Mouse (Mus musculus): ENCODE measurements around the gene Frrs1l. TPM values are rescaled to one million over a fixed set of nuclear protein-coding genes. Genes with fewer than 3 reads are reported as not detected.

Frrs1l gene
- under 1 TPM; 0.07 to 0.16 TPM for total RNA-seq (2021)

DNA sequence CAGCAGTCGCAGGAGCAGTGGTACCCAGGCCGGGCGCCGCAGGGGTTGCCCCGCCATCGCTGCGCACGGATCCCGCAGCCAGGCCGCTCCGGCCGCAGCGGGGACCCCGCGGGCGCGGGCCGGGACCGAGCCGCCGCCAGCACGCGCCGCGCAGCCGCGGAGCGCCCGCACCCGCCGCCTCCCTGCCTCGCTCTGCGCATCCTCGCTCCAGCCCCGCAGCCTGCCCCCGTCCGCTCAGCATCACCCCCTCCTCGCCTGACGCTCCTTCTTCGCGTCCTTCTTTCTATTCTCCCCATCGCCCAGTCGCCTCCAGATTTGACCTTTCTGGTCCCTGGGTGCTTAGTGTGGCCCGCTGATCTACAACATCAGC, at the start of gene Frrs1l:
Gene Frrs1l (minus strand): TSS at position 177 of the 370 bp plus-strand sequence.
- no peak for DNase-seq

DNA sequence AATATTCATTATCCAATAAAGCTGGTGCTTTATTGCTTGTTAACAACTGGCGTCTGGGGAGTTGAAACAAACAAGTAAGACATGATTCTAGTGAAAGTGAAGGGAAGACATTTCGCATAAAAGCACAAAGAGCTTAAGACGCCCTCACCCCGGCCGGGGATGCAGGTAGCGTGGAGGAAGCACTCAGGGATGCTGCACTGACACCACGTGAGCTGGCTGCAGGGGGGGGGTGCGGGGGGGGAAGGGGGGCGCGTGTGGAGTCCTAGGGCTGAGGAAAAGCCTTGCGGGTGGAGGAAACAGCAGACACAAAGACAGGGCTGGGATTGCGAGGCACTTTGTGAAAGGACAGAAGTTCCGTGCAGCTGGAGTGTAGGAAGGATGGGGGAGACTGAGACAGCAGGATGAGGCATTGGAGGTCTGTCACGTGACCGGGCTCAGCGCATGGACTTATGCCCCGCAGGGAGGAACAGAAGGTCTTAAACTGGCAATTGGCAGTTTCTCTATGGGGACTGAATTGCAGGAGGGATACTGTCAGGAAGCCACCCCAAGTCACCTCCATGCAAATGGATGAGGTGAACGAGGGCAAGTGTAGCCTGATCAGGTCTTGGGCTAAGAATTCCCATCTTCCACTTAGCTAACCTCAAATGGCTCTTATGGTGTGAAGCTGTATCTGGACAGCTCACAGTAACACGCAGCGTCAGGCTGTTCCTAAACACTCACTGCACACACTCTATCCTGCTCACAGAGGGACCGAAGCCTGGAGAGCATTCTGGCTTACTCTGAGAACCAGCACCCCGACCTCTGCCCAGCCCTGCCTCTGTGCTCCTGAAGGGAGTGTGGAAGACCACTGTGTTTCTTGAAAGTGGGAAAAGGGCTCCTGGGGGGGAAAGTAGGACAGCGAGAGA, 49.2 kb upstream of the Frrs1l start:
- no peak for DNase-seq

DNA sequence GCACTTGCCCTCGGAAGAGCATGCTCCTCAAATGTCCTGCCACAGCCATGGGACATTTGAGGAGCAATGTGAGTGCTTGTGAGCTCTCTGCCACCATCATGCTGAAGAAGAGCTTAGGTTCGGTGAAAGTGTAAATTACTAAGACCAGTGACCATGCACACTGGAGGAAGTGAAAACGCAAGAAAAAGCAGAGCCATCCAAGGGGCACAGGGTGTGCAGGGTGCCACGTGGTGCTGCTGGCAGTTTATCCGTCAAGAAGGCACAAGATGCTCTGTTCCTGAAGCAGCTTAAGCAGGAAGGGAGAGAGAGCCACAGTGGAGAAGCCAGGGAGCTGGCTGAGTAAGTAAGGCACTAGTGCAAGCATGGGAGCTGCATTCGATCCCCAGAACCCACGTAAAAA, 47.4 kb upstream of the Frrs1l start:
- DNase-seq, result no peak

- no peak for DNase-seq
Observed at GRCm38 (mm10) chr4:57034169-57034568, 44.0 kb upstream of the Frrs1l start.

DNA sequence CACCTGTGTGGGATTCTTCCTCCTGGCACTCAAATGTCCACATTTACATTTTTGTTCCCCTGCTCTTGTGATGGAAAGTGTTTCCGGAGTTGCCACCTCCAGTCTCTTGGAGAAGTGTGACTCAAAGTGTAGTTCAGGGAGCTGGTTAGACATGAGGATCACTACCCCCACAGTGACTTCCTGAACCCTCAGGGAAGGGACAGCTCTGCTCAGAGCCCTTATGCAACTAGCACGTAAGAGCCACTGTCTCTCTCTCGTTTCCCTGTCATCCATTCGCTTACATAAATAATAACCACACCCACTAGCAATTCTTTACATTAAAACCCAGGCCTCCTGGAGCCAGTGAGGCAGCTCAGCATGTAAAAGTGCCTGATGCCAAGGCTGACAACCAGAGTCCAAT, 41.2 kb upstream of the Frrs1l start:
- DNase-seq, result no peak

DNA sequence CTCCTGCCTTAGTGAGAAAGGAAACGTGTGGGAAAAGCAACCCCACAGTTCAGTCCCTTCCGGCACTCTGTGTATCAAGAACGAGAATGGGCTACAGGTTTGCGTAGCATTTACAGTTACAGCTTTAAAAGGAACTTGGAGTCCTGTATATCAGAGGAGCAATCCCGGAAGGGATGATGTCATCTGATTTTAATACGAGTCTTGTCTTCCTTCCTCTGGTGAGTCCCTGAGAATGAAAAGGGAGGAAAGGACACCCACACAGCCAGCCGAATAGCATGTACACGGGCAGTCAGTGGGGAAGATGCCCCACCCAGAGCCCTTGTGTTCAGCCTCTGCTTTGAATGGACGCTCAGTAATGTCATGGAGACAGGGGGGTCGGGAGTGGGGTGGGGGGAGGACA, 37.8 kb upstream of the Frrs1l start:
- DNase-seq, result no peak

- DNase-seq, result no peak
Observed at GRCm38 (mm10) chr4:57023527-57023926, 33.3 kb upstream of the Frrs1l start.

- no peak for DNase-seq
Observed at GRCm38 (mm10) chr4:57021288-57021687, 31.1 kb upstream of the Frrs1l start.

GRCm38 (mm10) chr4:57017229-57017628, 27.0 kb upstream of the Frrs1l start:
- DNase-seq, result peak; percentile 85

DNA sequence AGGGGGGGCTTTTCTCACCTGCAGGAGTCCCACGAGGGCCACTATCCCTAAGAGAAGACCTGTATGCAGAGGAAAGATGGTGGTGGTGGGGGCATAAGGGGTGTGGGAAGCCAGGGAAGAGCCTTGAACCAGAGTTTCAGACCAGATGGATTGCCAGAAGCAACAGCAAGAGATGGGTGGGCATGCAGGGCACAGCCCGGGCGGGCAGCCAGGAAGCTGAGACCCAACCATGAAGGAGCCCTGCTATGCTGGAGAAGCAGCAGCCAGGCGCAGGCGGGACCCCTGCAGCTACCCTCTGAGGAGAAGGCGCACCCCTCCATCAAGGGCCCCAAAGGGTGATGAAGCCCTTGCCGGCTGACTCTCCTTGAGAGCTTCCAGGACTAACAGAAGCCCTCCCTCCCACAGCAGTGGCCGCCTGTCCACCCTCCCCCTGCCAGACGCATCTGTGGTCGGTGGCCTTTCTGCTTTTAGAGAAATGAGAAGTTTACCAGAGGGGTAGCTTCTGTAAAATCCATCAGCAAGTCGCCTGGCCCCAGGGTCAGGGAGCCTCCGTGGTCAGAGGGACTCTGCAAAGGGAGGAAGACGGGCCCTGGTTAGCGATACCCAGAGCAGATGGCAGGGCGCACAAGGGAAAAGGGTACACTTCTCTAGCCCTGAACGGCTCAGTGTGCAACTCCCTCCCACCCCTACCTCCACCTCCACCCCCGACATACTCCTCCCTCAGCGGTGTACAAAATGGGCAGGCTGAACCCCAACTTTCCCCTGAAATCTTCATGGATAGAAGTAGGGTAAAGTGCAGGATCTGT, 26.4 kb upstream of the Frrs1l start:
- no peak for DNase-seq

DNA sequence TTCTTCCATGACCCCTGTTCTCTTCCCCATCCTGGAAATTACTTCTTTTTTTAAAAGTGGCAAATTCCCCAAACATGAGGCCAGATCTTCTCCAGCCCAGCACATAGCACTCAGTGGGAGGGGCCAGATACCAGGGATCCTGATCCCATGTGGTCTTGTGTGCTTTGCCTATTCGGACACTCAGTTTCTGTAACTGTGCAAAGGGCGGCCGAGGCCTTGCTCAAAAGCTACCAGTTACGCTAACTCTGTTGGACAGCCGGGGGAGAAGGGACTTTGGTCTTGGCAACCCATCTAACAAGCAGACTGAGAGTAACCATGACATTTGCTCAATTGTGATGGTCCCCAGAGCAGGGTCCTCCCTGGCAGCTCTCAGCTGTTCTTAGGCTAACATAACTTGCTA, 24.8 kb upstream of the Frrs1l start:
- DNase-seq, result no peak

GRCm38 (mm10) chr4:57011454-57012046, 21.4 kb upstream of the Frrs1l start:
- no peak for DNase-seq

DNA sequence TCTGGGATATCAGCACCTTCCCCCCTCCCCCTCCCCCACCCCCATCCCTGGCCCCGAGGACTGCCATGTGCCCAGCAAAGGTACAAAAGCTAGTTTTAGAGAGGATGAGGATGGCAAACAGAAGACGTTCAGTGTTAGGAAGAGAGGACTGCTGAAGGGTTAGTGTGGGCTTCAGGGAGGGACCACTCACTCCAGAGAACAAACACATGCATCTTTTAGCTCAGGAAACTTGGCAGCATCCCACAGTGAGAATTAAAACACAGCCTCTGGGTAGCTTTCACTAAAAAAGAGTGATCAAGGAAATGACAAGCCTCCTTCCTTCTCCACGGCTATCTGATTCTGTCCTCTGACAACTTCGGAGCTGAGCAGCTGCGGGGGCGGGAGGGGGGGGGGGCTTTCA, 20.7 kb upstream of the Frrs1l start:
- no peak for DNase-seq

- DNase-seq, result no peak
Observed at GRCm38 (mm10) chr4:57010425-57010824, 20.2 kb upstream of the Frrs1l start.

DNA sequence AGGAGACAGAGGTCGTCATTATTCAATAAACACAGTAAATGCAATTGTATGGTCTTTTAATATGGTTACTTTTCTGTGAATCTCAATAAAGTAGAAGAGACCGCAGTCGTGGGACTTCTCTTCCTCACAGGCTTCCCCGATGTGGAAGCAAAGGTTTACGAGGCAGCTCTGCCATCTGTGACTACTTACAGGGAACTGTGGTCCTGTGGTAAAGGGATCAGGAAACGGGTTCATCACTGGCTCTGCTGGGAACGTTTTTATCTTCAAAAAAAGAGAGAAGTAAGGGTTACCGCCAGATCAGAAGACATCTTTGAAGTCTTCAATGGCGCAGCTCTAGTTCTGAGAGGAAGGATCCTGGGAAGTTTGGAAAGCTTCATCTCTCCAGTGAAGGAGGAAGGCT, 17.5 kb upstream of the Frrs1l start:
- DNase-seq, result no peak

GRCm38 (mm10) chr4:57005011-57005410, 14.8 kb upstream of the Frrs1l start:
- DNase-seq, result no peak

GRCm38 (mm10) chr4:57003886-57004285, 13.7 kb upstream of the Frrs1l start:
- DNase-seq, result no peak

DNA sequence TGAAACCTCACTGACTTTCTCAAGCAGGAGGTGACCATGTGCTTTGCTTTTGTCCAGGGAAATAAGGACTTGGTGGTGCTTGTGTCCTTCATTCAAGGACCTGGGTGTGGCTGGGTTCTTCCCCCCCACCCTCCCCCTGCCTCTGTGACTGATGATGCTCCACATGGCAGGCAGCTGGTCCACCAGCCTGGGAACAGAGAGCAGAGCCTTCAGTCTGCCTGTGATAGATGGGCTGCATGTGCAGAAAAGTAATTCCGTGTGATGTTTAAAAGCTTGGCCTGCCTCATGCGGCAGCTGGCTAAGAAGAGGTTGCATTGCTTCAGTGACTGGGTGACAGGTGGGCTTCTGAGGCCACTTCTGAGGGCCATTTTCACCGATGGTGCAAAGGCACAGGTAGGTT, 12.6 kb upstream of the Frrs1l start:
- no peak for DNase-seq

- DNase-seq, result no peak
Observed at GRCm38 (mm10) chr4:57001437-57001836, 11.2 kb upstream of the Frrs1l start.

DNA sequence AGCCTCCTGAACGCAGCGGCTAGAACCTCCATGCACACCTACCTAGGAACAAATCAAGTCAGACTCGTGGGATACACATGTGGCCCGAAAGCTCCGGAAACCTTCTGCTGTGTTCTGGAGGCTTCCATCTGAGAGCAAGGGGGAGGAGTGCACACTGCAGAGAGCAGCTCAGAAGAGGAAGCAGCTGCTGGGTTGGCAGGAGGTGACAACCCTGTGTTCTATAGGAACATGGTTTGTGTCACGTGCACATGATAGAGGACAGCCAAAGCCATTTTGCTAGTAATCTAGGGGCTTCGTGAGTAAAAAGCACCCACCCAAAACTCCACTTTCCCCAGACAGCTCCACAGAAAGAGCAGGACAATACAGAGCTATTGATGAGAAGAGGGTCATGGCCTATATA, 3.1 kb upstream of the Frrs1l start:
- no peak for DNase-seq

DNA sequence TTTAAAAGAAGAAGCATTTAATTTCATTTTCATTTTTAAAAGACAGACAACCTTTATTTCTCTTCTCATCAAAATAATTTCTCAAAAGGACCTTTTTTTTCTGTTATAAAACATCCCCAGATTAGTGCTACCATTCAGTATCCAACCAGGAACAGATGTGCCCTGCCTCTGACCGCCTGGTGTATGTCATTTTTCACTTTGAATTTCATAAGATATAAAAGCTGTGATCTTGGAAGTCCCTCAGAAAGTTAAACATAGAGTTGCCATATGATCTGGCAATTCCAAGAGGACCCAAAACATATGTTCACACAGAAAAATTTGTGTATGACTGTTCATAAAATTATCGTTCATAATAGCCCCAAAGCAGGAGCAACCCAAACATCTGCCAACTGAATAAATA, 1.8 kb upstream of the Frrs1l start:
- DNase-seq, result no peak

DNA sequence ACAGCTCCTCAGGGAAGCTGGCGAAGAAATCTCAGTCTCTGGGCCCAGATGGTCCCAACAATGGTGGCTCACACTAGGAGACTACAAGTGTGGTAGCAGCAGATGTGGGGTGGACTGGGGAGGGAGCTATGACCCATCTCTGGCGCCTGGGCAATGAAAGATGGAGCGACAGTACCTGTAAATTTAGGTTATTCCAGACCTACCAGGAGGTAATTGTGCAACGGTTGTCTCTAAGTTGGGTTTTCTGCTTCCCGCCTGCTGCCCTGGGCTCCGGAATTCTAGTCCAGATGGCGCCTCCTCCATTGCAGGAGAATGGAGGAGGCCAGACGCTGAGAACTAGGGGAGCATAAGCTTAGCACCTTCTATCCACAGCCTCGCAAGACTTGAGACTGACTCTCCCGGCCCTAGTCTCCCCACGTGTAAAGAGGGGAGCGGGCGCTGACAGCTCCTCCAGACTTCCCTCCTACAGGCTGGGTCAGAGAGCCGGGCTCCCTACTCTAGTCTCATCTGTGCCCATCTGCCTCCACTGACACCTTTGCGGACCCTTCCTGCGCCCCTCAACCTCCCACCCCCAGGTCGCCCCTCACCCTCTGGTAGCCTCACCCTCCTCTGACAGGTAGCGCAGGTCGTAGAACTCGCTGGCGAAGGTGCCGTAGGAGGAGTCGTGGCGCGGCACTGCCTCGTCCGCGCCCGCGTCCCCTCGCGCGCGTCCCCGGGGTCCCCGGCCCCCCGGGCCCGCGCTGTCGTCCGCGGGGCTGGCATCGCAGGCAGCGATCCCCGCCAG, 568 bp downstream of the Frrs1l start:
- DNase-seq, result no peak

All from heart, postnatal 4 days (tissue).